ENCODE assay signal across 15 mouse cellular contexts in the genomic region with DNA sequence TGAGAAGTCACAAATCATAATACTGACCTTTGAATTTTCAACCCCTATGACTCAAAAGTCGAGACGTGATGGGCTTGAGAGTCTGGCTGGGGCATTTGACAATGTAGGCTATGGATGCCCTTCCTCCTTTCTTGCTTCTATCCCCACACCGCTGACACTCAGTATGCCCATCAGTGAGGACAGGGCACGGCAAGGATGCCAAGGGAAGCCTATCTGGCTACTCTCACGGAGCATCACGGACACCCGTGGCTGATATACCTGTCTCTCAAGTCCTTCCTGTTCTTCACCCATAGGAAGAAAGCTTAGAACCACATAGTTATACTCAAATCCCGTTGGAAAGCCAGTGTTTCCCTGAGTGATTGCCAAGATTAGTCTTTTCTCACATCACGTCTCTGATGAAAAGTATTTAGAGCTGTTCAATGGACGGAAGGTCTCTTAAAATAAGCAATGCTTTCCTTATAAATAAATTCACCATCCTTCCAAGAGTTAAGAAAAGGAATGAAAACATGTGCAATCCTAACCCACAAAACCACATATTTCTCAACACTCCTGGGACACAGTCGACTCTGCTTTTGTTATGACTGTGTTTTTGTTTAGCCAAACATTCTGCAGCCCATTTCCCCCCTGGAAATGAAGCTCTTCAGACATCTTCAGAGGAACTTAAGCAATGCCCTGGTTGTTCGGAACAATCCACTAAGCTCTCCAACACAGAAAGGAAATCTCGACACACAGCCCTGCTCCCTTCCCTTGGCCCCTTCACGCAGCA.
DNase-seq lines count a peak whose midpoint lies in the region; ATAC-seq and TF ChIP-seq lines count a peak whose summit lies in the region.
"Had no signal": no experiment of that assay in that cellular context is flagged by ENCODE, and none has a peak within 500 bp of the region (broad histone marks: within the 10 kb centered on the region; RNA-seq: fewer than 3 reads in every experiment).

No protein-coding gene starts in this region.

- H3K79me2 ChIP-seq in liver, adult 2 months (ENCODE audit: control insufficient read depth, insufficient read depth, low read length): no peaks in the 10 kb centered on the region

- ATAC-seq in forebrain, embryonic 13.5 days: 0 out of 2 replicates have a peak, but pooled peaks have one; percentile 21
- ATAC-seq in lung, postnatal 0 days: peak; percentile 75
- ATAC-seq: midbrain, embryonic 13.5 days; Patski had no signal

- no peak overlapping the region for H3K4me3 ChIP-seq in forebrain, embryonic 13.5 days
- no peak overlapping the region for H3K4me3 ChIP-seq in forebrain, embryonic 10.5 days
- H3K4me3 ChIP-seq in liver, adult 2 months (ENCODE audit: insufficient read depth, low read depth, low read length): no peak overlapping the region
- H3K4me3 ChIP-seq in lung, postnatal 0 days (ENCODE audit: low read depth, low read length): no peak overlapping the region
- H3K4me3 ChIP-seq: midbrain, embryonic 13.5 days had no signal

- no peak overlapping the region for H3K4me2 ChIP-seq in forebrain, embryonic 13.5 days
- 0 out of 2 replicates have a peak overlapping the region, but pooled peaks have one; percentile 2 for H3K4me2 ChIP-seq in lung, postnatal 0 days (replicated peaks; ENCODE audit: low read depth, low read length)
- H3K4me2 ChIP-seq: hindbrain, embryonic 14.5 days; midbrain, embryonic 13.5 days had no signal

- peak; percentile 59 for TF ChIP-seq EP300 in lung, postnatal 0 days (IDR thresholded peaks at IDR 0.05)

- H3K9me3 ChIP-seq in forebrain, embryonic 13.5 days (replicated peaks): no peaks in the 10 kb centered on the region
- no peaks in the 10 kb centered on the region for H3K9me3 ChIP-seq in forebrain, embryonic 10.5 days
- H3K9me3 ChIP-seq in lung, postnatal 0 days (ENCODE audit: low read length): no peaks in the 10 kb centered on the region
- H3K9me3 ChIP-seq: midbrain, embryonic 13.5 days had no signal

- WGBS in forebrain, embryonic 13.5 days: 64% methylated on average over 14 of the region's 14 CpGs
- WGBS in forebrain, embryonic 10.5 days: 77% methylated on average over 14 of the region's 14 CpGs
- 75% methylated on average over 14 of the region's 14 CpGs for WGBS in liver, adult 2 months
- WGBS in lung, postnatal 0 days: 41% methylated on average over 14 of the region's 14 CpGs

- DNase-seq in forebrain, embryonic 10.5 days (ENCODE audit: extremely low spot score, low spot score): no peak
- peak; percentile 35 for DNase-seq in liver, adult 2 months (ENCODE audit: extremely low read depth, low read depth, low spot score)
- no peak for DNase-seq in liver
- peak; percentile 81 for DNase-seq in lung, postnatal 0 days (ENCODE audit: low spot score)
- DNase-seq in retina, embryonic 14.5 days (ENCODE audit: low spot score): no peak
- no peak for DNase-seq in layer of hippocampus, adult 9-10 months (ENCODE audit: low spot score)
- no peak for DNase-seq in spleen, postnatal 4 days (ENCODE audit: low spot score in 2 of 2)
- DNase-seq: cerebellum, postnatal 14 days; kidney, adult 8-10 months; right cerebral cortex, postnatal 25 days had no signal

- no peaks in the 10 kb centered on the region for H3K27me3 ChIP-seq in forebrain, embryonic 13.5 days
- no peaks in the 10 kb centered on the region for H3K27me3 ChIP-seq in forebrain, embryonic 10.5 days (ENCODE audit: poor library complexity, severe bottlenecking)
- H3K27me3 ChIP-seq in liver, adult 2 months (ENCODE audit: control insufficient read depth, insufficient read depth, low read length): no peaks in the 10 kb centered on the region
- no peaks in the 10 kb centered on the region for H3K27me3 ChIP-seq in lung, postnatal 0 days (replicated peaks; ENCODE audit: insufficient read depth, low read length)
- H3K27me3 ChIP-seq: midbrain, embryonic 13.5 days had no signal

- no peak overlapping the region for H3K9ac ChIP-seq in forebrain, embryonic 13.5 days
- H3K9ac ChIP-seq in liver, adult 2 months (ENCODE audit: low read depth, low read length): no peak overlapping the region
- no peak overlapping the region for H3K9ac ChIP-seq in lung, postnatal 0 days (replicated peaks; ENCODE audit: low read depth)
- H3K9ac ChIP-seq: hindbrain, embryonic 14.5 days; midbrain, embryonic 13.5 days had no signal

- no peak for TF ChIP-seq CTCF in liver, adult 2 months (IDR thresholded peaks at IDR 0.05; ENCODE audit: low read depth, low read length)
- no peak for TF ChIP-seq CTCF in lung, postnatal 0 days (IDR thresholded peaks at IDR 0.05)

- no peak for TF ChIP-seq POLR2A in liver, adult 2 months (IDR thresholded peaks at IDR 0.05; ENCODE audit: extremely low read depth, insufficient read depth, low read length)

- no peak overlapping the region for H3K27ac ChIP-seq in forebrain, embryonic 13.5 days
- H3K27ac ChIP-seq in forebrain, embryonic 10.5 days: no peak overlapping the region
- H3K27ac ChIP-seq in liver, adult 2 months (replicated peaks; ENCODE audit: insufficient read depth, low read depth, low read length): no peak overlapping the region
- no peak overlapping the region for H3K27ac ChIP-seq in lung, postnatal 0 days (ENCODE audit: low read length)
- H3K27ac ChIP-seq: hindbrain, embryonic 14.5 days; midbrain, embryonic 13.5 days; stomach, postnatal 0 days had no signal

- H3K36me3 ChIP-seq in forebrain, embryonic 13.5 days (ENCODE audit: poor library complexity, severe bottlenecking): no peaks in the 10 kb centered on the region
- H3K36me3 ChIP-seq in forebrain, embryonic 10.5 days (replicated peaks): no peaks in the 10 kb centered on the region
- no peaks in the 10 kb centered on the region for H3K36me3 ChIP-seq in liver, adult 2 months (ENCODE audit: control insufficient read depth, insufficient read depth, low read length)
- H3K36me3 ChIP-seq in lung, postnatal 0 days (ENCODE audit: insufficient read depth, low read length): no peaks in the 10 kb centered on the region
- H3K36me3 ChIP-seq: midbrain, embryonic 13.5 days had no signal

- peaks cover 6% of the 10 kb centered on the region for H3K4me1 ChIP-seq in forebrain, embryonic 13.5 days
- peaks cover 9% of the 10 kb centered on the region for H3K4me1 ChIP-seq in forebrain, embryonic 10.5 days
- no peaks in the 10 kb centered on the region for H3K4me1 ChIP-seq in liver, adult 2 months (ENCODE audit: control insufficient read depth, insufficient read depth, low read length)
- no peaks in the 10 kb centered on the region for H3K4me1 ChIP-seq in lung, postnatal 0 days (ENCODE audit: insufficient read depth, low read depth, low read length)

Comparison
In these comparisons a context has a peak if more than half of its experiments do, and no peak if none do; other contexts are left out.
1. DNase-seq: peak in liver, adult 2 months (single experiment) and lung, postnatal 0 days (single experiment); none in forebrain, embryonic 10.5 days (single experiment), liver (single experiment), retina, embryonic 14.5 days (single experiment), layer of hippocampus, adult 9-10 months (single experiment) and spleen, postnatal 4 days (0 of 2).